Mouse (Mus musculus) induced T-regulatory cell, adult 2 months (primary cell): ENCODE measurements around the gene Mlh3.
A peak's percentile ranks its signal among the peaks of the same experiment; 100 is the strongest.
"Not testable (repeated sequence)": the region's sequence is repeated elsewhere in the genome, so short reads cannot be mapped to it uniquely, and the experiment has no call there.

Source experiments
- DNase-seq: peaks from one replicate; pipeline ENCODE4 v3.0.0-alpha.2; 2012; ENCODE audit warnings: low read depth

Gene Mlh3

GRCm38 (mm10) chr12:85270319-85270718 lies at the start of gene Mlh3:
Gene Mlh3 (minus strand): TSS chr12:85270599.
- DNase-seq: peak; percentile 93

GRCm38 (mm10) chr12:85308651-85309050 lies 38.3 kb upstream of the Mlh3 start:
- DNase-seq: no peak

GRCm38 (mm10) chr12:85305247-85305892 lies 35.0 kb upstream of the Mlh3 start:
- DNase-seq: peak; percentile 94

GRCm38 (mm10) chr12:85304725-85305124 lies 34.3 kb upstream of the Mlh3 start:
- peak; percentile 84 for DNase-seq

GRCm38 (mm10) chr12:85303256-85303655 lies 32.9 kb upstream of the Mlh3 start:
- no peak for DNase-seq

GRCm38 (mm10) chr12:85298835-85299180 lies 28.4 kb upstream of the Mlh3 start:
- no peak for DNase-seq

GRCm38 (mm10) chr12:85298127-85298834 lies 27.9 kb upstream of the Mlh3 start:
- DNase-seq: no peak

GRCm38 (mm10) chr12:85297345-85297997 lies 27.1 kb upstream of the Mlh3 start:
- no peak for DNase-seq

- DNase-seq: no peak
Measured at GRCm38 (mm10) chr12:85296915-85297314, 26.5 kb upstream of the Mlh3 start.

GRCm38 (mm10) chr12:85295506-85295905 lies 25.1 kb upstream of the Mlh3 start:
- DNase-seq: no peak

GRCm38 (mm10) chr12:85292906-85293305 lies 22.5 kb upstream of the Mlh3 start:
- peak; percentile 38 for DNase-seq

- DNase-seq: no peak
Measured at GRCm38 (mm10) chr12:85292288-85292687, 21.9 kb upstream of the Mlh3 start.

GRCm38 (mm10) chr12:85291541-85291940 lies 21.1 kb upstream of the Mlh3 start:
- DNase-seq: no peak

GRCm38 (mm10) chr12:85290633-85291032 lies 20.2 kb upstream of the Mlh3 start:
- no peak for DNase-seq

GRCm38 (mm10) chr12:85289157-85290000 lies 19.0 kb upstream of the Mlh3 start:
- DNase-seq: no peak

GRCm38 (mm10) chr12:85288486-85289156 lies 18.2 kb upstream of the Mlh3 start, which contains the start of gene Zc2hc1c:
Gene Zc2hc1c (plus strand): TSS chr12:85288591.
- peak; percentile 96 for DNase-seq

- no peak for DNase-seq
Measured at GRCm38 (mm10) chr12:85287809-85288485, 17.5 kb upstream of the Mlh3 start, which contains the start of gene Acyp1. Gene Acyp1 (minus strand): TSS chr12:85288438.

GRCm38 (mm10) chr12:85286941-85287340 lies 16.5 kb upstream of the Mlh3 start:
- peak; percentile 77 for DNase-seq

- no peak for DNase-seq
Measured at GRCm38 (mm10) chr12:85284996-85285395, 14.6 kb upstream of the Mlh3 start.

- DNase-seq: no peak
Measured at GRCm38 (mm10) chr12:85284331-85284730, 13.9 kb upstream of the Mlh3 start.

- not testable (repeated sequence) for DNase-seq
Measured at GRCm38 (mm10) chr12:85281756-85282155, 11.4 kb upstream of the Mlh3 start.
